Mouse (Mus musculus) large intestine, adult 2 months (tissue): ENCODE measurements around the gene Ano9. TPM values are rescaled to one million over a fixed set of nuclear protein-coding genes. Genes with fewer than 3 reads are reported as not detected.
A peak's percentile ranks its signal among the peaks of the same experiment; 100 is the strongest.

Source experiments
- DNase-seq: peaks from one replicate; pipeline ENCODE4 v3.0.0-alpha.2; 2012; ENCODE audit warnings: low read depth, low spot score
- WGBS: fragments of 180-500 bp; shearing (Covaris S2); methylation state at CpG from one replicate; pipeline ENCODE4 v1.1.7; 2018; 5-methylcytosine and 5-hydroxymethylcytosine counted together
- polyA plus RNA-seq: library from polyadenylated mRNA; depleted of rRNA; stranded (reverse); fragments of >200 nt; gene quantifications from 2 replicates; pipeline ENCODE4 v1.2.3, GENCODE M21; 2012; rRNA removed

The Ano9 gene
- polyA plus RNA-seq, 1 experiment = 143 TPM

DNA sequence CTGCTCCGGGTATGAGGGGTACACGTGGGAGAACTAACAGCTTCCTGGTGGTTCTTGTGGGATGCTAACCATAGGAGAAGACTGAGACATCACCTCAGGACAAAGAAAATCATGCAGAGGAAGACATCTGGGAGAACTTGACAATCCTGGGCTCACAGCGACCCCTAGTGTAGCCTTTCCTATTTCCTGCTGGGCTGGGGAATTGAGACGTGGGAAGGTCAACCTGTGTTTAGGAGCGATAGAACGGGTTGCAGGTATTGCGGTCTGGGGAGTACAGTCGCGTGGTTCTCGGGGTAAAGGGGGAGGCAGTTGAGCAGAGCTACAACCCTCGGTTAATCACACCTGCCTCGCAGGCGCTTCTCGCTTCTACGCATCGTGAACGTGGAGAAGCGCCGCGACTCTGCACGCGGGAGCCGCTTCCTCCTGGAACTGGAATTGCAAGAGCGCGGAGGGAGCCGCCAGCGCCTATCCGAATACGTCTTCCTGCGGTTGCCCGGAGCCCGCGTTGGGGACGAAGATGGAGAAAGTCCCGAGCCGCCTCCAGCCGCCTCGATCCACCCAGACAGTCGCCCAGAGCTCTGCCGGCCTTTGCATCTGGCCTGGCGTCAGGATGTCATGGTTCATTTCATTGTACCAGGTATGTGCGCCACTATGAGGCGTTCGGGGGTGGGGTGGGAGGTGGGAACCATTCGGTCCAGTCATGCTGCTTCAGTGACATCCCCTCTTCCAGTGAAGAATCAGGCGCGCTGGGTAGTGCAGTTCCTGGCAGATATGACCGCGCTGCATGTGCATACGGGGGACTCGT lies 47.3 kb downstream of the Ano9 start:
- peak; percentile 79 for DNase-seq
- WGBS = 3% methylated on average over 51 of the region's 51 CpGs

DNA sequence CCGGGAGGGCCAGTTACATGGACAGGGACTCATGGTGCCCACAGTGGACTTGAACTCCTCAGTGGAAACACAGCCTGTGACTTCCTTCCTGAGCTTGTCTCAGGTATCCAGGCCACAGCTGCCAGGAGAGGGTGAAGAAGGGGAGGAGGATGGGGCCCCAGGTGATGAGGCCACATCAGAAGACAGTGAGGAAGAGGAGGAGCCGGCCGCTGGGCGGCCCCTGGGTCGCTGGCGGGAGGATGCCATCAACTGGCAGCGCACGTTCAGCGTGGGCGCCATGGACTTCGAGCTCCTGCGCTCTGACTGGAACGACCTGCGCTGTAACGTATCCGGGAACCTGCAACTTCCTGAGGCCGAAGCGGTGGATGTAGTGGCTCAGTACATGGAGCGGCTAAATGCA lies 49.3 kb downstream of the Ano9 start:
- WGBS = 80% methylated on average over 19 of the region's 19 CpGs
- DNase-seq = no peak

DNA sequence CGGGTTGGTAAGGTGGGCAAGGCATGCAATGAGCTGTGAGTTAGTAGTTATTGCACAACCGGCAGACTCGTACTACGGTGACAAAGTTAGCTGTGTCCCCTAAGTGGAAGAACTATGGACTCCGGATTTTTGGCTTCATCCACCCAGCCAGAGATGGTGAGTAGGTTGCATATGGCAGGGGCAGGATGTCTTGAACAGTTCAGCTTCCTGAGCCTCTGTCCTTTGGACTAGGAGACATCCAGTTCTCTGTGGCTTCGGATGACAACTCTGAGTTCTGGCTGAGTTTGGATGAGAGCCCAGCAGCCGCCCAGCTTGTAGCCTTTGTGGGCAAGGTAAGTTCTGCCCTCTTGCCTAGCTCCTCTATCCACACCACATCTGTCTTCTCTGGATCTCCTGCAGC lies 53.0 kb downstream of the Ano9 start:
- DNase-seq = no peak
- WGBS = 32% methylated on average over 7 of the region's 7 CpGs

DNA sequence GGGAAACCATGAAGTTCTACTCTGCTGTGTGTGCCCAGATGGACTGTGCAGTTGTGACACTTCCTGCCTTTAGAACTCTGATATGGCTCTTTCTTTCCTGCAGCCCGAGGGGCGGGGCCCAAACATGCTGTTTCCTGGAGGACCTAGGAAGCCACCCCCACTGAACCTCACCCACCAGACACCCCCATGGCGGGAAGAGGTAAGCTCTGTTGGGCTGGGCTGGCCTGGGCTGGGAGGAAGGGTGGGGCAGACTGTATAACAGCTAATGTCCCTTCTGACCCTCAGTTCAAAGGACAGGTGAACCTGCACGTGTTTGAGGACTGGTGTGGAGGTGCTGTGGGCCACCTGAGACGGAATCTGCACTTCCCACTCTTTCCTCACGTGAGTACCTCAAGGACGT lies 53.4 kb downstream of the Ano9 start:
- DNase-seq = peak; percentile 83
- 29% methylated on average over 7 of the region's 7 CpGs for WGBS

DNA sequence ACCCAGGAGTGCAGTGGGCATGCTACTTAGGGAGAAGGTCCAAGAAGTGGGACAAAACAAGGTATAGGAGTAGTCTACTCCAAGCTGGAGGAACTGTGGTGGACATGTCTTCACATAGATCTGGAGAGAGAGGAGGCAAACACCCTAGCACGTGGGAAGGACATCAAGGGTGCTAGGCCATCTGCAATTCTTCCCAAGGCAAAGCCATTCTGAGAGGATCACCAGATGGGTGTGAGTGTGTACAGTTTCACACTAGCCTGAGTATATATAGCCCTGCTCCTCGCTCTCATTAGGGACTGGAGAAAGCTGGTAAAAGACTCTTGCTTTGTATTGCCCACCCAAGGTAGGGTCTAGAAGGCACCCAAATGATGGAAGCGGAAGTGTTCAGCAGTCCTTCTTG lies 54.3 kb downstream of the Ano9 start:
- WGBS = 87% methylated on average over 3 of the region's 3 CpGs
- no peak for DNase-seq

DNA sequence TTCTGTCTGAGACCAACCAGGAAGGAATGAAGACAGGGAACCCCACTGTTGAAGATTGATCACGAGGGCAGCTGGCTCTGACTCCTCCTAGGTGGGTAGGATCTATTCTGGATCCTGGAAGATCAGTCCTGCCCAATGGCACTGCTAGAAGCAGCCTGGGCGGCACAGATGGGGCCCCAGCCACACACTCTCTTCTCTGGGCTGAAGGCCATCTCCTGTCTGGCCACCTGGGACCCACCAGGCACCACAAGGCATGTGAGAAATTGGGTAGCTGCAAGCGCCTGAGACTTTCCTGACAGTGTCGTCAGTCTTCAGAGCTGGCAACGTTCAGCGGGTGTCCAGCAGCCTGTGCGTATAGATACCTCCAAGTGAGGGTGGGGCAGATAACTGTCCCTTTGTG lies 55.1 kb downstream of the Ano9 start:
- no peak for DNase-seq
- 80% methylated on average over 7 of the region's 7 CpGs for WGBS

DNA sequence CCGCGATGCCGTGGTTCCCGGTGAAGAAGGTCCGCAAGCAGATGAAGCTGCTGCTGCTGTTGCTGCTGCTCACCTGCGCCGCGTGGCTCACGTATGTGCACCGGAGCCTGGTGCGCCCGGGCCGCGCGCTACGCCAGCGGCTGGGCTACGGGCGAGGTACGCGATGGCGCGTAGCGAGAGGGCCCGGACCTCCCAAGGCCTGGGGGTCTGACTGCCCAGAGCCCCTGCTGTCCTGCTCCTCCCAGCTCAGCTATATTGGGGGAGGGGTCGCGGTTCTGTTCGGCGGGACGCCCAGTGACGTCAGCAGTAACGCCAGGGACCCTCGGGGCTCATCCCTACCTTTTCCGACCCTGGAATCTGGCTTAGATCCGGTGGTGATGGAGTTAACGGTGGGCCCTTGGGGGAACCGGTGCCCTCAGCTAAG lies 56.3 kb downstream of the Ano9 start:
- WGBS = 3% methylated on average over 37 of the region's 37 CpGs

DNA sequence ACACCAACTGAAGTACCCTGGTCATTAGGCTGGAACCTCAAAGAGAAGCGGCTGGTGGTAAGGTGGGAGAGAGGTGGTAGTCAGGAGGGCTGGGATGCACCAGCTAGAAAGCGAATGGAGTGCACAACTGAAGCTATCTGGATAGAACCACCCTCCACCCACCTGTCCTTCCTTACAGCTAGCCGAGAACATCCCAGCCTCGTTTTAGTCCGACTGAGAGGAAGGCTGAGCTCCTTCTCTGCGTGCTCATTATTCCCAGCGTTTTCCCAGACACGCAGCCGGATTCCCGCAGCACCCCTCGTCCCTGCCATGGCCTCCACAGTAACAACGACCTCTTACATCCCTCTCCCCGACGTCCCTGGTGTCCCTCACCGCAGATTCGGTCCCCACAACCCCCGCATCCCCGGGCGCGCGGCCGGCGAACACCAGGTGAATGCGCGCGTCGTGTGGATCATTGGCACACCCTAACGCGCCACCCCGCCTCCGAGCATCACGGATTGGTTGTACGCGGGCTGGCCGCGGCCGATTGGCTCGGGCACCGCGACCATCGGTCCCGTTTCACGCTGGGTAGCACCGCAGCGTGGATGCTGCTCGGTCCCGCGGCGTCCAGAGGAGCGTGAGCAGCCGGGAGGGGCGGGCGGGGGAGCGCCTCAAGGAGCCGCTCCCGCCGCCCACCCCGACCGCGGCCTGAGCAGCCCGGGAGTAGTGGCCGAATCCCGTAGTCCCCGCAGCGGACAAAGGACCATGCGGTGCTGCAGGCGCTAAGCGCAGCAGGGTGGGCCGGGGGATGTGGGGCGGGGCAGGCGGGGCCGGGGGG lies 57.0 kb downstream of the Ano9 start, which contains the start of gene B4galnt4:
TSS of gene B4galnt4 (plus strand) at position 679 of the 817 bp plus-strand sequence.
- 1% methylated on average over 65 of the region's 72 CpGs for WGBS

More for the DNA sequence above, 56.3 kb downstream of the Ano9 start:
- no peak for DNase-seq

DNA sequence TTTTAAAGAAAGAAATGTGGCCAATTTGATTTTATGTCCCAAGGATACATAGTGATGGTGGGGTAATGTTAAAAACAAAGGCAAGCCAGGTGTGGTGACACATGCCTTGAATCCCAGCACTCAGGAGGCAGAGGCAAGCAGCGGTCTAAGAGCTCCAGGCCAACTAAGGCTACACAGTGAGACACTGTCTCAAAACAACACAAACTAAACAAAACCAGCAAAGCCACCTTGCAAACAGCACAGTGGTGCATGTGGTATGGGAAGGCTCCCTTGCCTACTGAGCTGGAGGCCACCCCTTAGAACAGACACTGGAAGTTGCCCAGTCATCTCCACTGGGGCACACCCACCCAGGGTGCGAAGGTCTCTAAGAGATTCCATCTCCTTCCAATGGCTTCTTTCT lies 57.7 kb downstream of the Ano9 start:
- WGBS = 54% methylated on average over 2 of the region's 2 CpGs
- DNase-seq = no peak

More for the DNA sequence above, 57.0 kb downstream of the Ano9 start, which contains the start of gene B4galnt4:
- DNase-seq = no peak

DNA sequence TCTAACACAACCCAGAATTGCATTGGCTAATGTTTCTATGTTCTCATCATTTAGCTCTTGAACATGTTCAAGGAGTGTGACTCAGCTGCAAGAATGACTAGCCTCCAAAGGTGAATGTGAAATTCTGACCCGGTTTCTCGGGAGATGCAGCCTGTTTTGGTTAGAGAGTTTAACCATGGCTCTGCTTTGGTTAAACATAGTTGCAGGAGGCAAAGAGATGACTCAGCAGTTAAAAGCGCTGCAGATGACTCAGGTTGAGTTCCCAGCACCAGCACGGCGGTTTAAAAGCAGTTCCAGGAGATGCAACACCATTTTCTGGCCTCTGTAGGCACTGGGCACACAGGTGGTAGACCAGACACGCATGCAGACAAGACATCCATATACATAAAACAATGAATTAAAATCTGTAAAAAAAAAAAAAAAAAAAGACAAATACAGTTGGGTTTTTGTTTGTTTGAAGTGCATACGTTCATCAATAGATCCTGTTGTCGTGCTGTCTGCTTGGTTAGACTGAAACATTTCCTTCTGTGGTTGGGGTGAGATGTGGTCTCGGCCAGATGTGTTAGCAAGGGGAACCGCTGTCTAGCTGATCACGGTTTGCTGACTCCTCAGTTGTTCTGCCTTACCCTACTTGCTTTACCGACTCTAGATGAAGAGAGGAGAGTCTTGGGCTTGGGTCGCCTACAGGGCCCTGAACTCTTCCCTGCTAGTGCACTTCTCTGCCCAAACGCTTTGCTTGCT lies 58.8 kb downstream of the Ano9 start:
- no peak for DNase-seq
- WGBS = 88% methylated on average over 14 of the region's 14 CpGs

DNA sequence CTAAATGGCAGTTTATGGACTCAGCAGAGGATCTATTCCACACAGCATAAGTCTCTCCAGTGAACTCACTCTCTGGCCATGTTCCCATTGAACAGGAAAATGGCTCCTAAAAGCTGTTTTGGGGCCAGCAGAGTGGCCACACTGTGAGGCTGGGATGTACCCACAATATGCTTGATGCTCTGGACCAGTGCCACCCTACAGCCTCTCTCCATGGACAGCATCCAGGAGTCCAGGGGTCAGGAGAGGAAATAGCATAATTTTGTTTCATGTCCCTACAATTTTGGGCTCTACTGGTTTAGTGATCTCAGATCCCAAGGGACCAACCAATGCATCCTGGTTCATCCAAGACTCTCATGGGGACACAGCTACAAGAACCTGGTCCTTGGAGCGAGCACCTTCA lies 60.1 kb downstream of the Ano9 start:
- no peak for DNase-seq
- WGBS = 97% methylated on average over 1 of the region's 1 CpGs

DNA sequence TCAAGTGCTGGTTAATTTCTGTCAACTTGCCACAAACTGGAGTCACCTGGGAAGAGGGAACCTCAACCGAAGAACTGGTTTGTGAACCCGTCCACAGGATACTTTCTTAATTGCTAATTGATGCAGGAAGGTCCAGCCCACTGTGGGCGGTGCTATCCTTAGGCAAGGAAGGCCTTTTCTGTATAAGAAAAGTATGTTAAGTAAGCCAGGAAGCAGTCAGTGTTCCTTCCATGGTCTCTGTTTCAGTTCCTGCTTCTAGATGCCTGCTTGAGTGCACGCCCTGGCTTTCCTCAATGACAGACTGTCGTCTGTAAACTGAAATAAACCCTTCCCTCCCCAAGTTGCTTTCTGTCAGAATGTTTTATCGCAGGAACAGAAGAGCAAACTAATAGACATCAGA lies 60.6 kb downstream of the Ano9 start:
- WGBS = 83% methylated on average over 6 of the region's 6 CpGs
- no peak for DNase-seq

DNA sequence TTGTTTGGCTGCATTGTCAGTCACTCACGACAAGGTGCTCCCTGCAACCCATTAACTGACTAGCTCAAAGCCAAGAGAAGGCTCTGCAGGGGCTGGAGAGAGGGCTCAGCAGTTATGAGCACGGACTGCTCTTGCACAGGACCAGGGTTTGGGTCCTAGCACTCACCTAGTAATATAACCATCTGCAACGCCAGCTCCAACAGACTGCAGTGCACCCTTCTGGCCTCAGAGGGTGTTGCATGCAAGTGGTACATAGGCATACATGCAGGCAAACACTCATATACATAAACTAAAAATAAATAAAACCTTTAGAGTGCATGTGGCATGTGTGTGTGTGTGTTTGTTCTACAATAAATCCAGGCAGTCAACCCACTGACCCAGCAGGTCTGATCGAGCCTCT lies 61.8 kb downstream of the Ano9 start:
- DNase-seq = no peak
- WGBS = 75% methylated on average over 4 of the region's 4 CpGs

DNA sequence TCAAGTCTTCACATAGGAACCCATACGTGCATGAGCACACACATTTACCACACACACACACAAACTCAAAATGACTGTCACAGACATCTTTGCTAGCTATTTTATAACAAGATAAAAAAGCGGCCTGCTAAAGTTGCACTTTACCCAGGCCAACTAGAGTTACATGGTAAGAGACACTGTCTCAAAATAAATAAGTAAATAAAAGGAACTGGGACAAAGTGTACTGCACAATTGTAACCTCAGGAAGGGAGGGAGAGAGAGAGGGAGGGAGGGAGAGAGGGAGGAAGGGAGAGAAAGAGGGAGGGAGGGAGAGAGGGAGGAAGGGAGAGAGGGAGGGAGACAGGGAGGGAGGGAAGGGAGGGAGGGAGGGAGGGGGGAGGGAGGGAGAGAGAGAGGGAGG lies 65.2 kb downstream of the Ano9 start:
- no peak for DNase-seq
- WGBS = 32% methylated on average over 2 of the region's 2 CpGs

DNA sequence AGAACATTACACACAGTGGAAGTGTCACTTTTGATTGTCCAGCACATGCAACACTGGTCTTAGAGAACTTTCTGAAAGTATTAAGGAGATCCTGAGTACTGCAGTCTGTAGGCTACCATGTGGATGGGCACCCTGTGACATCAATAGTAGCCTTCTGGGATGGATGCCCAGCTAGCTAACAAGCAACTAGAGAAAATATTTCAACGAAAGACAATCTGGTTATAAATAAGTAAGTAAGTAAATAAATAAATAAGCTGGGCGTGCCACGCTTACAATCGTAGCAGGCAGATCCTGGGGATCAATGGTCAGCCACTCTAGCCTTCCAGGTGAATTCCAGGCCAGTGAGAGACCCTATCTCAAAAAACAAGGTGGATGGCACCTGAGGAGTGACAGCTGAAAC lies 65.6 kb downstream of the Ano9 start:
- no peak for DNase-seq
- WGBS = 57% methylated on average over 4 of the region's 4 CpGs

Other genes starting within 250 kb of the Ano9 start
- gene Psmd13, start 235.8 kb downstream of the Ano9 start, polyA plus RNA-seq = 79.6 and 86.8 TPM in 2 replicates
- gene Sirt3, start 235.5 kb downstream of the Ano9 start, polyA plus RNA-seq = 18.4 and 23.3 TPM in 2 replicates
- gene Cox8b, start 217.4 kb downstream of the Ano9 start, polyA plus RNA-seq = 3.4 and 4.4 TPM in 2 replicates
- gene Nlrp6, start 196.9 kb downstream of the Ano9 start, polyA plus RNA-seq = 93.6 and 138 TPM in 2 replicates
- gene Pgghg, start 176.4 kb downstream of the Ano9 start, polyA plus RNA-seq = 20.5 and 23.1 TPM in 2 replicates
- 0.86 and 0.95 TPM in 2 replicates for gene Ifitm5, start 167.5 kb downstream of the Ano9 start, polyA plus RNA-seq
- not detected in 2 replicates for gene Gm45717, start 161.9 kb downstream of the Ano9 start, polyA plus RNA-seq
- gene Ifitm2, start 161.8 kb downstream of the Ano9 start, polyA plus RNA-seq = 596 and 675 TPM in 2 replicates
- gene Ifitm1, start 150.6 kb downstream of the Ano9 start, polyA plus RNA-seq = 138 and 161 TPM in 2 replicates
- gene Ifitm3, start 107.0 kb downstream of the Ano9 start, polyA plus RNA-seq = 306 and 461 TPM in 2 replicates
- gene Ifitm6, start 99.9 kb downstream of the Ano9 start, polyA plus RNA-seq = 6.3 and 8.3 TPM in 2 replicates
- not detected in 2 replicates for gene Gm17387, start 88.7 kb downstream of the Ano9 start, polyA plus RNA-seq
- 15.8 and 22.3 TPM in 2 replicates for gene B4galnt4, start 56.7 kb downstream of the Ano9 start, polyA plus RNA-seq
- gene Pkp3, start 39.6 kb downstream of the Ano9 start, polyA plus RNA-seq = 101 and 143 TPM in 2 replicates
- gene Sigirr, start 17.2 kb downstream of the Ano9 start, polyA plus RNA-seq = 41.3 and 41.8 TPM in 2 replicates
- 23.6 and 28.1 TPM in 2 replicates for gene Ptdss2, start 4.6 kb upstream of the Ano9 start, polyA plus RNA-seq
- 146 and 149 TPM in 2 replicates for gene Rnh1, start 55.1 kb upstream of the Ano9 start, polyA plus RNA-seq
- 82.1 and 91.7 TPM in 2 replicates for gene Hras, start 76.2 kb upstream of the Ano9 start, polyA plus RNA-seq
- gene Lrrc56, start 76.4 kb upstream of the Ano9 start, polyA plus RNA-seq = 5.4 and 7.2 TPM in 2 replicates
- gene Lmntd2, start 96.3 kb upstream of the Ano9 start, polyA plus RNA-seq = 7.2 and 9.4 TPM in 2 replicates
- 143 and 153 TPM in 2 replicates for gene Rassf7, start 98.1 kb upstream of the Ano9 start, polyA plus RNA-seq
- 23.1 and 24.7 TPM in 2 replicates for gene Phrf1, start 111.0 kb upstream of the Ano9 start, polyA plus RNA-seq
- 159 and 210 TPM in 2 replicates for gene Irf7, start 148.7 kb upstream of the Ano9 start, polyA plus RNA-seq
- 611 and 677 TPM in 2 replicates for gene Cdhr5, start 159.0 kb upstream of the Ano9 start, polyA plus RNA-seq
- 226 and 321 TPM in 2 replicates for gene Sct, start 161.3 kb upstream of the Ano9 start, polyA plus RNA-seq
- gene Drd4, start 174.2 kb upstream of the Ano9 start, polyA plus RNA-seq = 0.08 and 0.21 TPM in 2 replicates
- gene Deaf1, start 209.9 kb upstream of the Ano9 start, polyA plus RNA-seq = 17.5 and 19.9 TPM in 2 replicates
- 33.3 and 37.2 TPM in 2 replicates for gene Tmem80, start 209.9 kb upstream of the Ano9 start, polyA plus RNA-seq
- 314 and 414 TPM in 2 replicates for gene Eps8l2, start 221.1 kb upstream of the Ano9 start, polyA plus RNA-seq